26 mouse cellular contexts compared by ENCODE assay signal in genomic region chr12:104151989-104152388, GRCm38 (mm10). TPM values are rescaled to one million over a fixed set of nuclear protein-coding genes. Genes with fewer than 3 reads are reported as not detected.
DNase-seq lines count a peak whose midpoint lies in the region; ATAC-seq and TF ChIP-seq lines count a peak whose summit lies in the region.
"Had no signal": no experiment of that assay in that cellular context is flagged by ENCODE, and none has a peak within 500 bp of the region (broad histone marks: within the 10 kb centered on the region; RNA-seq: fewer than 3 reads in every experiment).

No protein-coding gene starts in this region.

- peak; percentile 90 for DNase-seq in heart, adult 11 months
- no peak for DNase-seq in heart, postnatal 10 days
- peak; percentile 7 for DNase-seq in liver, postnatal 0 days
- no peak for DNase-seq in testis, postnatal 14 days (ENCODE audit: low spot score)
- DNase-seq in limb, embryonic 10.5 days (ENCODE audit: low spot score) = peak; percentile 10
- no peak for DNase-seq in natural killer cell, adult 2 months (ENCODE audit: low spot score in 2 of 2)
- DNase-seq: heart, adult 2 months; kidney, adult 8-10 months; kidney, postnatal 14 days; left cerebral cortex, postnatal 4 days; liver, embryonic 13.5 days; thymus, adult 18-20 months; thymus, postnatal 4 days had no signal

- no peak for TF ChIP-seq CTCF in liver, postnatal 0 days (IDR thresholded peaks at IDR 0.05; ENCODE audit: low read depth)
- no peak for TF ChIP-seq CTCF in testis, adult 2 months (IDR thresholded peaks at IDR 0.05; ENCODE audit: control insufficient read depth, insufficient read depth, insufficient replicate concordance, low read depth, low read length)

- no peak for TF ChIP-seq POLR2A in testis, adult 2 months (IDR thresholded peaks at IDR 0.05; ENCODE audit: control insufficient read depth, low read depth, low read length)

- intact Hi-C loops in heart, postnatal 10 days (cut with DNase I) = no loop called here

- H3K27ac ChIP-seq in liver, postnatal 0 days (ENCODE audit: low read depth) = no peak overlapping the region
- H3K27ac ChIP-seq in liver, embryonic 12.5 days = no peak overlapping the region
- 0 out of 2 replicates have a peak overlapping the region, but pooled peaks have one; percentile 12 for H3K27ac ChIP-seq in testis, adult 2 months (ENCODE audit: control insufficient read depth, insufficient read depth, low read depth, low read length)
- H3K27ac ChIP-seq in limb, embryonic 10.5 days = no peak overlapping the region
- H3K27ac ChIP-seq: forebrain, embryonic 12.5 days; heart, adult 2 months; left cerebral cortex, adult 2 months; liver, embryonic 13.5 days had no signal

- no peak for ATAC-seq in liver, postnatal 0 days
- ATAC-seq in liver, embryonic 12.5 days = no peak

- H3K4me1 ChIP-seq in liver, postnatal 0 days (ENCODE audit: insufficient read depth) = no peaks in the 10 kb centered on the region
- no peaks in the 10 kb centered on the region for H3K4me1 ChIP-seq in liver, embryonic 12.5 days
- no peaks in the 10 kb centered on the region for H3K4me1 ChIP-seq in testis, adult 2 months (ENCODE audit: control insufficient read depth, insufficient read depth, low read length)
- no peaks in the 10 kb centered on the region for H3K4me1 ChIP-seq in limb, embryonic 10.5 days
- H3K4me1 ChIP-seq: forebrain, embryonic 12.5 days; liver, embryonic 13.5 days had no signal

- no peaks in the 10 kb centered on the region for H3K9me3 ChIP-seq in liver, postnatal 0 days (ENCODE audit: low read length)
- no peaks in the 10 kb centered on the region for H3K9me3 ChIP-seq in liver, embryonic 12.5 days (replicated peaks)
- H3K9me3 ChIP-seq in limb, embryonic 10.5 days (replicated peaks) = no peaks in the 10 kb centered on the region
- H3K9me3 ChIP-seq: forebrain, embryonic 12.5 days; liver, embryonic 13.5 days had no signal

- no peak overlapping the region for H3K4me2 ChIP-seq in liver, postnatal 0 days (ENCODE audit: low read depth, low read length)
- no peak overlapping the region for H3K4me2 ChIP-seq in liver, embryonic 12.5 days
- H3K4me2 ChIP-seq: forebrain, embryonic 12.5 days; liver, embryonic 13.5 days had no signal

- no peaks in the 10 kb centered on the region for H3K36me3 ChIP-seq in liver, postnatal 0 days (replicated peaks; ENCODE audit: insufficient read depth, low read length)
- H3K36me3 ChIP-seq in liver, embryonic 12.5 days = no peaks in the 10 kb centered on the region
- no peaks in the 10 kb centered on the region for H3K36me3 ChIP-seq in testis, adult 2 months (ENCODE audit: control insufficient read depth, insufficient read depth, low read length)
- no peaks in the 10 kb centered on the region for H3K36me3 ChIP-seq in limb, embryonic 10.5 days
- H3K36me3 ChIP-seq: forebrain, embryonic 12.5 days; liver, embryonic 13.5 days had no signal

- no peak for TF ChIP-seq EP300 in liver, postnatal 0 days (IDR thresholded peaks at IDR 0.05; ENCODE audit: low read depth)

- no peak overlapping the region for H3K4me3 ChIP-seq in liver, postnatal 0 days (ENCODE audit: low read depth, low read length)
- H3K4me3 ChIP-seq in liver, embryonic 12.5 days = no peak overlapping the region
- H3K4me3 ChIP-seq in testis, adult 2 months (ENCODE audit: control insufficient read depth, low read depth, low read length) = no peak overlapping the region
- H3K4me3 ChIP-seq in limb, embryonic 10.5 days = no peak overlapping the region
- H3K4me3 ChIP-seq: forebrain, embryonic 12.5 days; heart, adult 2 months; left cerebral cortex, adult 2 months; liver, embryonic 13.5 days had no signal

- H3K9ac ChIP-seq in liver, postnatal 0 days (replicated peaks) = no peak overlapping the region
- no peak overlapping the region for H3K9ac ChIP-seq in liver, embryonic 12.5 days
- H3K9ac ChIP-seq: forebrain, embryonic 12.5 days; liver, embryonic 13.5 days had no signal

- 67% methylated on average over 2 of the region's 2 CpGs for WGBS in liver, postnatal 0 days (ENCODE audit: insufficient replicate concordance)
- 57% methylated on average over 2 of the region's 2 CpGs for WGBS in liver, embryonic 12.5 days (ENCODE audit: insufficient replicate concordance)
- WGBS in limb, embryonic 10.5 days = 84% methylated on average over 2 of the region's 2 CpGs

- H3K27me3 ChIP-seq in liver, postnatal 0 days (ENCODE audit: insufficient read depth, low read length) = no peaks in the 10 kb centered on the region
- H3K27me3 ChIP-seq in liver, embryonic 12.5 days (replicated peaks) = no peaks in the 10 kb centered on the region
- no peaks in the 10 kb centered on the region for H3K27me3 ChIP-seq in testis, adult 2 months (ENCODE audit: control insufficient read depth, insufficient read depth, low read length)
- H3K27me3 ChIP-seq in limb, embryonic 10.5 days (ENCODE audit: low read depth, poor library complexity, severe bottlenecking) = no peaks in the 10 kb centered on the region
- H3K27me3 ChIP-seq: forebrain, embryonic 12.5 days; liver, embryonic 13.5 days had no signal

RNA-seq across cellular contexts. Expression of gene Serpina3c, which starts 1.7 kb away (rescaled TPM):
- under 1 TPM; 0.22 to 0.45 TPM for total RNA-seq in heart, postnatal 10 days (2021)
- polyA plus RNA-seq in liver, postnatal 0 days (2015; fragmentation: Nextera tagmentation; extraction: Ambion mirVana) = 0.05 and 0.11 TPM in 2 replicates
- polyA plus RNA-seq in liver, embryonic 12.5 days (2016; fragmentation: Nextera tagmentation; extraction: Ambion mirVana) = not detected in 2 replicates
- polyA plus RNA-seq in testis, adult 2 months (2012; rRNA removed) = 3.3 and 5.6 TPM in 2 replicates
- 0.09 TPM in 1 of 2 replicates, not detected in the other for polyA plus RNA-seq in limb, embryonic 10.5 days (2016; fragmentation: Nextera tagmentation; extraction: Ambion mirVana)
- total RNA-seq: left cerebral cortex, adult 2 months; left cerebral cortex, postnatal 4 days; megakaryocyte-erythroid progenitor cell, adult 5-6 weeks; midbrain, postnatal 0 days had no signal
- polyA plus RNA-seq: C2C12; forebrain, embryonic 12.5 days; hindbrain, embryonic 11.5 days; liver, embryonic 13.5 days; midbrain, postnatal 0 days had no signal

RNA-seq across cellular contexts. Expression of gene Serpina3b, which starts 24.2 kb away (rescaled TPM):
- total RNA-seq in heart, postnatal 10 days (2021) = not detected
- 0.65 and 0.73 TPM in 2 replicates for polyA plus RNA-seq in liver, postnatal 0 days (2015; fragmentation: Nextera tagmentation; extraction: Ambion mirVana)
- polyA plus RNA-seq in liver, embryonic 12.5 days (2016; fragmentation: Nextera tagmentation; extraction: Ambion mirVana) = 0.10 TPM in 1 of 2 replicates, not detected in the other
- 0.76 and 1.4 TPM in 2 replicates for polyA plus RNA-seq in testis, adult 2 months (2012; rRNA removed)
- polyA plus RNA-seq in limb, embryonic 10.5 days (2016; fragmentation: Nextera tagmentation; extraction: Ambion mirVana) = not detected in 2 replicates
- total RNA-seq: gastrocnemius, adult 8-10 months; heart, adult 2 months; left cerebral cortex, adult 2 months; left cerebral cortex, postnatal 4 days; megakaryocyte-erythroid progenitor cell, adult 5-6 weeks; midbrain, postnatal 0 days had no signal
- polyA plus RNA-seq: C2C12; forebrain, embryonic 12.5 days; frontal cortex, adult 2 months; heart, embryonic 16.5 days; hindbrain, embryonic 11.5 days; lung, embryonic 16.5 days; midbrain, postnatal 0 days had no signal

RNA-seq across cellular contexts. Expression of gene Serpina3a, which starts 39.5 kb away (rescaled TPM):
- not detected for total RNA-seq in heart, postnatal 10 days (2021)
- polyA plus RNA-seq in liver, postnatal 0 days (2015; fragmentation: Nextera tagmentation; extraction: Ambion mirVana) = 0.12 TPM in 1 of 2 replicates, not detected in the other
- not detected in 2 replicates for polyA plus RNA-seq in liver, embryonic 12.5 days (2016; fragmentation: Nextera tagmentation; extraction: Ambion mirVana)
- 12.3 and 25.2 TPM in 2 replicates for polyA plus RNA-seq in testis, adult 2 months (2012; rRNA removed)
- not detected in 2 replicates for polyA plus RNA-seq in limb, embryonic 10.5 days (2016; fragmentation: Nextera tagmentation; extraction: Ambion mirVana)
- total RNA-seq: adrenal gland, adult 18-20 months; gastrocnemius, adult 8-10 months; heart, adult 2 months; left cerebral cortex, adult 2 months; left cerebral cortex, postnatal 4 days; megakaryocyte-erythroid progenitor cell, adult 5-6 weeks; midbrain, postnatal 0 days had no signal
- polyA plus RNA-seq: C2C12; forebrain, embryonic 12.5 days; frontal cortex, adult 2 months; heart, adult 2 months; heart, embryonic 16.5 days; hindbrain, embryonic 11.5 days; liver, embryonic 13.5 days; lung, embryonic 16.5 days; midbrain, postnatal 0 days had no signal

RNA-seq across cellular contexts. Expression of gene Serpina5, which starts 51.1 kb away (rescaled TPM):
- not detected for total RNA-seq in heart, postnatal 10 days (2021)
- 0.54 and 0.58 TPM in 2 replicates for polyA plus RNA-seq in liver, postnatal 0 days (2015; fragmentation: Nextera tagmentation; extraction: Ambion mirVana)
- polyA plus RNA-seq in liver, embryonic 12.5 days (2016; fragmentation: Nextera tagmentation; extraction: Ambion mirVana) = not detected in 2 replicates
- 29.7 and 50.2 TPM in 2 replicates for polyA plus RNA-seq in testis, adult 2 months (2012; rRNA removed)
- not detected in 2 replicates for polyA plus RNA-seq in limb, embryonic 10.5 days (2016; fragmentation: Nextera tagmentation; extraction: Ambion mirVana)
- total RNA-seq: gastrocnemius, adult 8-10 months; heart, adult 2 months; left cerebral cortex, adult 2 months; left cerebral cortex, postnatal 4 days; megakaryocyte-erythroid progenitor cell, adult 5-6 weeks; midbrain, postnatal 0 days had no signal
- polyA plus RNA-seq: C2C12; forebrain, embryonic 12.5 days; frontal cortex, adult 2 months; heart, adult 2 months; heart, embryonic 16.5 days; hindbrain, embryonic 11.5 days; lung, embryonic 16.5 days; midbrain, postnatal 0 days had no signal

Comparison
In these comparisons a context has a peak if more than half of its experiments do, and no peak if none do; other contexts are left out.
1. DNase-seq: peak in heart, adult 11 months (single experiment), liver, postnatal 0 days (single experiment) and limb, embryonic 10.5 days (single experiment); none in heart, postnatal 10 days (0 of 2), testis, postnatal 14 days (single experiment) and natural killer cell, adult 2 months (0 of 2).
2. RNA of gene Serpina3a, which starts 39.5 kb away (polyA plus RNA-seq): 12.3 to 25.2 TPM in testis, adult 2 months; 0.12 TPM in liver, postnatal 0 days, not detected in liver, embryonic 12.5 days and not detected in limb, embryonic 10.5 days; every median in the first group is over 10 times any median in the second.